Mouse (Mus musculus) midbrain, embryonic 10.5 days (tissue): ENCODE measurements at regions not wholly inside any gene's neighbourhood (a gene's known extent, or its start where the extent isn't known, plus 50 kb on each side); places are given as distances from the start of the nearest gene placed in this dataset.

Source experiments
- DNase-seq: peaks from one replicate; pipeline ENCODE4 v3.0.0-alpha.2; 2017; ENCODE audit warnings: low spot score
- H3K27ac ChIP-seq: fragments of 300-500 bp; sonication (generic); replicated peaks from 2 replicates; pipeline ENCODE4 v1.5.1; 2016; ENCODE audit warnings: mild to moderate bottlenecking
- H3K27me3 ChIP-seq: fragments of 300-500 bp; sonication (generic); 2 replicates; pipeline ENCODE4 v1.6.1; 2016; ENCODE audit warnings: low read depth, mild to moderate bottlenecking; ENCODE audit not compliant: poor library complexity, severe bottlenecking
- H3K36me3 ChIP-seq: fragments of 300-500 bp; sonication (generic); 2 replicates; pipeline ENCODE4 v1.6.1; 2016; ENCODE audit warnings: mild to moderate bottlenecking, moderate library complexity
- H3K4me1 ChIP-seq: fragments of 300-500 bp; sonication (generic); 2 replicates; pipeline ENCODE4 v1.6.1; 2016
- H3K4me3 ChIP-seq: fragments of 300-500 bp; sonication (generic); 2 replicates; pipeline ENCODE4 v1.5.1; 2016; ENCODE audit warnings: mild to moderate bottlenecking, moderate library complexity
- H3K9me3 ChIP-seq: fragments of 300-500 bp; sonication (generic); replicated peaks from 2 replicates; pipeline ENCODE4 v1.6.1; 2016; ENCODE audit warnings: mild to moderate bottlenecking
- WGBS: fragments of 180-500 bp; shearing (Covaris S2); methylation state at CpG from one replicate; pipeline ENCODE4 v1.1.7; 2016; 5-methylcytosine and 5-hydroxymethylcytosine counted together

DNA sequence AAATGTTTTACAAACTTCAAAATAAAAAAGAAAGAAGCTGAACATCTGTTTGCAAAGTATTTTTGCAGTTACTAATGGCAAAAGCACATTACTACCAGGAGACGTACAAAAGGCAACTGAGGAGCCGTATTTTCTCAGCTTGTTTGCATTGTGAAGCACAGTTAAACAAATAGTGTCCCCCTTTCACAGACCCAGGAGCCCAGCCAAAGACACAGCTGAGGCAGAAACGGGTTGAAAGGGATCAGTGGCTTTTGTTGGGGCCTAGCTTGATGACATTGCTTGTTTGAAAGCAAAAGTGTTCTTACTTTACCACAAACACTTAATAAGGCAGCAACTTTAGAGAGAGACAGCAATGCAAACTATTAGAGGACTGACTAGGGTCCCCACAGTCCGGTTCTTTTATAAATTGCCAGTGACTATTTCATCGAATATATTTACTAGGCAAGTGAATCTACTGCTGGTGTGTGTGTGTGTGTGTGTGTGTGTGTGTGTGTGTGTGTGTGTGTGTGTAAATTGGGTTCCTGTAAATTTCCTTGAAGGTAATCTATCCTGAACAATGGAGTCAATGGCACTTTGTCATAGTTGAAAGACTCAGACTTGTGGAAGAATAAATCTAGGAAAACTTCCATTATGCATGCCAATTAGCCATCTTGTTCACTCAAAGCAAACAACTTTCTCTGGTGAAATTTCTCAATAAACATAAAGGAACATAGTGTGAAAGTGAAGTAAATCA lies 57.8 kb upstream of the Epha7 start:
- Histone ChIP-seq H3K4me3 (no peak overlapping the region), H3K27ac (peak overlapping the region; percentile 52), H3K36me3 (no peaks in the 10 kb centered on the region), H3K4me1 (peaks cover 5% of the 10 kb centered on the region; the same call in 1 of the 2 replicates), H3K9me3 (no peaks in the 10 kb centered on the region), H3K27me3 (no peaks in the 10 kb centered on the region)
- 32% methylated on average over 5 of the region's 5 CpGs for WGBS
- DNase-seq = peak; percentile 23

GRCm38 (mm10) chr4:28762378-28762777 lies 50.6 kb upstream of the Epha7 start:
- H3K27me3 ChIP-seq = no peaks in the 10 kb centered on the region
- DNase-seq = no peak
- H3K4me3 ChIP-seq = no peak overlapping the region
- H3K27ac ChIP-seq = no peak overlapping the region
- no peaks in the 10 kb centered on the region for H3K9me3 ChIP-seq
- H3K4me1 ChIP-seq = no peaks in the 10 kb centered on the region
- H3K36me3 ChIP-seq = no peaks in the 10 kb centered on the region
- 80% methylated on average over 2 of the region's 2 CpGs for WGBS
